Mouse (Mus musculus): Measurements from ENCODE around the gene Tnxb. TPM values are rescaled to one million over a fixed set of nuclear protein-coding genes. Genes with fewer than 3 reads are reported as not detected.
A peak's percentile ranks its signal among the peaks of the same experiment; 100 is the strongest.

The Tnxb gene
- polyA plus RNA-seq, 1 experiment from 2014 or later: 0.38 TPM

- DNase-seq: no peak
- Histone ChIP-seq H3K27me3 (ENCODE audit: insufficient read depth, low read length) (no peaks in the 10 kb centered on the region), H3K4me1 (ENCODE audit: insufficient read depth) (peaks cover 10% of the 10 kb centered on the region), H3K9ac (no peak overlapping the region), H3K36me3 (ENCODE audit: insufficient read depth) (peaks cover 6% of the 10 kb centered on the region; the same call in 1 of the 2 replicates), H3K4me3 (ENCODE audit: low read depth, low read length) (no peak overlapping the region), H3K4me2 (no peak overlapping the region), H3K27ac (ENCODE audit: low read depth) (no peak overlapping the region), H3K9me3 (ENCODE audit: low read depth, low read length) (no peaks in the 10 kb centered on the region)
- WGBS: 81% methylated on average over 4 of the region's 4 CpGs
- ATAC-seq (ENCODE audit: insufficient read depth): no peak
- no peak for TF ChIP-seq CTCF (IDR thresholded peaks at IDR 0.05; ENCODE audit: low read depth)
Observed at GRCm38 (mm10) chr17:34643379-34643778, 27.0 kb upstream of the Tnxb start.

DNA sequence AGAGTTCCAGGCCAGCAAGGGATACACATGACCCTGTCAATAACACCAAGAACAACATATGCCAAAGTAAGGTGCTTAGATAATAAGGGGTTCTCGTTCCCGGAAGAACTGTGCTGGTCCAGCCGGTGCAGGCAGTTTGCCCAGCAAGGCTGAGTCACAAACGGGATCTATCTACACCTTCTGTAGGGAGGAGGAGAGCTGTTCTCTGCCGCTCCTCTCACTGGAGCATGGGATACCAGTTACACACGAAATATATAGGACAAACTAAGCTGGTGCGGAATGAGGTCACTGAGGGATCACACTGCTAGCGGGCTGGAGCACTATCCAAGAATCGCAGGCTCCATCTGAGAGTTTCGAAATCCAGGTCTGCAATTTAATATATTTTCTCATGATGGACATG is 26.4 kb upstream of the Tnxb start:
- H3K4me1 ChIP-seq (ENCODE audit: insufficient read depth): peaks cover 10% of the 10 kb centered on the region
- 78% methylated on average over 10 of the region's 10 CpGs for WGBS
- ATAC-seq (ENCODE audit: insufficient read depth) (no peak), DNase-seq (no peak)
- no peak overlapping the region for H3K4me3 ChIP-seq (ENCODE audit: low read depth, low read length)
- H3K4me2 ChIP-seq: no peak overlapping the region
- no peaks in the 10 kb centered on the region for H3K9me3 ChIP-seq (ENCODE audit: low read depth, low read length)
- H3K27me3 ChIP-seq (ENCODE audit: insufficient read depth, low read length): no peaks in the 10 kb centered on the region
- H3K36me3 ChIP-seq (ENCODE audit: insufficient read depth): peaks cover 11% of the 10 kb centered on the region
- no peak for TF ChIP-seq CTCF (IDR thresholded peaks at IDR 0.05; ENCODE audit: low read depth)
- H3K27ac ChIP-seq (ENCODE audit: low read depth): no peak overlapping the region
- H3K9ac ChIP-seq: no peak overlapping the region

DNA sequence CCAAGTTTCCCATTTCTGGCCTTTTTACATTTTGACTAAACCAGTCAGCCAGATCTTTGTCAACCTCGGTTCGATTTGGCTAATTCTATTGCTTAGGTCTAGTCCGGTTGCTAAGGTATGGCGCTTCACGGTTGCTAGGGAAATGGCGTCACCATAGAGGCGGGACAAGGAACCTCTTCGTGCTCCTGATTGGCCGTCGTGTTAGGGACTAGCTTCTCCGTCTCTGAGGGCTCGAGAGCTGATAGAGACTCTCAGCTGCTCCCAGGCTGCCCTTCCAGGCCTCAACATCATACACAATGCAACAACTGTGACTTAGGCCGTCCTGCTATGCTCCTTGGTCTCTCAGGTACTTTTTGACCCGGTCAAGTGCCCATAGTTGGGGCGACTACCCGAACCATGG is 25.7 kb upstream of the Tnxb start, which contains the start of gene Fkbpl:
Gene Fkbpl, plus strand, starts transcription at position 157 of the 400 bp plus-strand sequence.
- peak; percentile 74 for ATAC-seq (ENCODE audit: insufficient read depth)
- H3K4me2 ChIP-seq: peak within 1 kb of the TSS; percentile 76
- peak within 1 kb of the TSS; percentile 53 for H3K4me3 ChIP-seq (ENCODE audit: low read depth, low read length)
- no peaks in the 10 kb centered on the region for H3K9me3 ChIP-seq (ENCODE audit: low read depth, low read length)
- WGBS: 0% methylated on average over 16 of the region's 16 CpGs
- peak within 1 kb of the TSS; percentile 44 for H3K27ac ChIP-seq (ENCODE audit: low read depth)
- H3K4me1 ChIP-seq (ENCODE audit: insufficient read depth): peaks cover 10% of the 10 kb centered on the region
- H3K36me3 ChIP-seq (ENCODE audit: insufficient read depth): peaks cover 17% of the 10 kb centered on the region
- H3K27me3 ChIP-seq (ENCODE audit: insufficient read depth, low read length): no peaks in the 10 kb centered on the region
- H3K9ac ChIP-seq: peak within 1 kb of the TSS; percentile 55
- DNase-seq: peak; percentile 99
- TF ChIP-seq CTCF (IDR thresholded peaks at IDR 0.05; ENCODE audit: low read depth): no peak

DNA sequence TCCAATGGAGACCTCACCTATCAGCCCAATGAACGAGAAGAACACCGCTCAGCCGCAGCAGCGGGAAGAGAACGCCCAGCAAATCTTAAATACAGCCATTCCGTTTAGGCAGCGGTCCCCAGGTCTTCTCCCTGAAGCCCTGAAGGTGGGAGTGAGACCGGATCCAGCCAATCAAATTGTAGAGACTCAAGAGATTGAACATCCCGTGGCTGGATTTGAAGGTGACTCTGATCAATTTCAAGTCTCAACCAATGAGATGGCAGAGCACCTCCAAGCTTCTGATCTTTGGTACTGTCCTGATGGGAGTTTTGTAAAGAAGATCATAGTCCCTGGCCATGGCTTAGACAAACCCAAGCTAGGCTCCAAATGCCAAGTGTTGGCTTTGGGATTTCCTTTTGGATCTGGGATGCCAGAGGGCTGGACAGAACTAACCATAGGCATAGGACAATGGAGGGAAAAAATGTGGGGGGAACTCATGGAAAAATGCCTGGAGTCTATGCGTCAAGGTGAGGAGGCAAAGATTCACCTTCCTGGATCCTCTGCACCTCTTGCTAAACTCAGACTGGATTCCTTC is 25.0 kb upstream of the Tnxb start:
- peak overlapping the region; percentile 44 for H3K27ac ChIP-seq (ENCODE audit: low read depth)

DNA sequence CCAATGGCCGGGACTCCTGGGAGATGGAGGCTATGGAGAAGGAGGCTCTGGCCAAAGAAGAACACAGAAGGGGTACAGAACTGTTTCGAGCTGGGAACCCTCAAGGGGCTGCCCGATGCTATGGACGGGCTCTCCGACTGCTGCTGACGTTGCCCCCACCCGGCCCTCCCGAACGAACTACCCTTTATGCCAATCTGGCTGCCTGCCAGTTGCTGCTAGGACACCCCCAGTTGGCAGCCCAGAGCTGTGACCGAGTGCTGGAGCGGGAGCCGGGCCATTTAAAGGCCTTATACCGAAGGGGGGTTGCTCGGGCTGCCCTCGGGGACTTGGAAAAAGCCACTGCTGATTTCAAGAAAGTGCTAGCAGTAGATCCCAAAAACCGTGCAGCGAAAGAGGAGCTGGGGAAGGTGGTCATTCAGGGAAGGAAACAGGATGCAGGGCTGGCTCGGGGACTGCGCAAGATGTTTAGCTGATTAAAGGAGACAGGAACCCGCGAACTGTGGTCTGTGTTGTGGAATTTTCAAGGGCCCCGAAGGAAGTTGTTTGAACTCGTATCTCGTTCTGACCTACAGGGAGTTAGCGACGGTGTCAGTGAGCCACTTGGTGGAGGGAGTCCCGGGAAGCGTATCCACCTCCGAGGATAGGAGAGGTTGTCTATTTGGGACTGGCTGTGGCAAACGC is 24.4 kb upstream of the Tnxb start:
- 83% methylated on average over 30 of the region's 30 CpGs for WGBS
- no peak overlapping the region for H3K27ac ChIP-seq (ENCODE audit: low read depth)

More for the DNA sequence above, 25.0 kb upstream of the Tnxb start:
- Histone ChIP-seq H3K4me2 (peak overlapping the region; percentile 76), H3K27me3 (ENCODE audit: insufficient read depth, low read length) (no peaks in the 10 kb centered on the region), H3K36me3 (ENCODE audit: insufficient read depth) (peaks cover 22% of the 10 kb centered on the region), H3K9me3 (ENCODE audit: low read depth, low read length) (no peaks in the 10 kb centered on the region), H3K9ac (peak overlapping the region; percentile 55), H3K4me3 (ENCODE audit: low read depth, low read length) (peak overlapping the region; percentile 53), H3K4me1 (ENCODE audit: insufficient read depth) (peaks cover 10% of the 10 kb centered on the region)
- no peak for TF ChIP-seq CTCF (IDR thresholded peaks at IDR 0.05; ENCODE audit: low read depth)
- 38% methylated on average over 10 of the region's 10 CpGs for WGBS
- DNase-seq: no peak
- no peak for ATAC-seq (ENCODE audit: insufficient read depth)

GRCm38 (mm10) chr17:34646906-34647787 is 23.2 kb upstream of the Tnxb start, which contains the start of gene Atf6b:
TSS of gene Atf6b (plus strand) at chr17:34647146.
- Histone ChIP-seq H3K4me3 (ENCODE audit: low read depth, low read length) (peak within 1 kb of the TSS; percentile 91), H3K4me2 (peak within 1 kb of the TSS; percentile 88), H3K27ac (ENCODE audit: low read depth) (peak within 1 kb of the TSS; percentile 56; the same call in 1 of the 2 replicates), H3K36me3 (ENCODE audit: insufficient read depth) (peaks cover 41% of the 10 kb centered on the region), H3K4me1 (ENCODE audit: insufficient read depth) (peaks cover 10% of the 10 kb centered on the region), H3K9me3 (ENCODE audit: low read depth, low read length) (no peaks in the 10 kb centered on the region), H3K27me3 (ENCODE audit: insufficient read depth, low read length) (no peaks in the 10 kb centered on the region), H3K9ac (peak within 1 kb of the TSS; percentile 78)
- under 1% methylated on average over 66 of the region's 66 CpGs for WGBS
- TF ChIP-seq CTCF (IDR thresholded peaks at IDR 0.05; ENCODE audit: low read depth): no peak
- ATAC-seq (ENCODE audit: insufficient read depth) (peak; percentile 97), DNase-seq (peak; percentile 98)

More for the DNA sequence above, 24.4 kb upstream of the Tnxb start:
- H3K36me3 ChIP-seq (ENCODE audit: insufficient read depth): peaks cover 29% of the 10 kb centered on the region
- peak overlapping the region; percentile 43 for H3K4me2 ChIP-seq
- no peaks in the 10 kb centered on the region for H3K9me3 ChIP-seq (ENCODE audit: low read depth, low read length)
- DNase-seq (no peak), ATAC-seq (ENCODE audit: insufficient read depth) (no peak)
- no peak for TF ChIP-seq CTCF (IDR thresholded peaks at IDR 0.05; ENCODE audit: low read depth)
- peak overlapping the region; percentile 91; the same call in 1 of the 2 replicates for H3K4me3 ChIP-seq (ENCODE audit: low read depth, low read length)
- H3K27me3 ChIP-seq (ENCODE audit: insufficient read depth, low read length): no peaks in the 10 kb centered on the region
- no peak overlapping the region for H3K9ac ChIP-seq
- H3K4me1 ChIP-seq (ENCODE audit: insufficient read depth): peaks cover 10% of the 10 kb centered on the region
